Mouse (Mus musculus): ENCODE measurements around the gene Ly6g5b.

DNA sequence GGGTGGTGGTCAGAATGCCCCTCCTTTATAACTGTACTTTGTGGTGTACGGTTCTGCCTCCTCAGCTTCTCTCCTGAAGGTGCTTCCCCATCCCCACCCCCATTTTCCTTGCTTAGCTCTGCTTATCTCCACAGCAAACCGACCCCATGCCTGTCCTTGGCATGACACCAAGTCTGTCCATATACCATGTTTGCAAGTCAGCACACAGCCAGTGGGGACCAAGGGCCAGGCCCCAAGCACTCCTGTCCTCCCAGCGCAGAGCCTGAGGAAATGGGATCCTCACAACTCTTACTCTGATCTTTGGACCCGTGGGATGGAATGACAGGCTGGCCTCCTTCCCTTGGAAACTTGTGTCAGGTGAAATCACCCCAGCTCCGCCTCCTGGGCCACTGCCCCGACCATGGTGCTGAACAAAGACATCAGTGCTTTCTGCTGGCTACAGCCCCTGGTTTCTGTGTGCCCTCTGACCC is 12.0 kb downstream of the Ly6g5b start:
- TF ChIP-seq POLR2A (IDR thresholded peaks at IDR 0.05; ENCODE audit: low read depth, low read length) = no peak
- TF ChIP-seq CTCF (IDR thresholded peaks at IDR 0.05; ENCODE audit: borderline replicate concordance, insufficient read depth, low read length) = no peak

Data from embryonic fibroblast, embryonic 13.5 days (primary cell).